In the genomic region with DNA sequence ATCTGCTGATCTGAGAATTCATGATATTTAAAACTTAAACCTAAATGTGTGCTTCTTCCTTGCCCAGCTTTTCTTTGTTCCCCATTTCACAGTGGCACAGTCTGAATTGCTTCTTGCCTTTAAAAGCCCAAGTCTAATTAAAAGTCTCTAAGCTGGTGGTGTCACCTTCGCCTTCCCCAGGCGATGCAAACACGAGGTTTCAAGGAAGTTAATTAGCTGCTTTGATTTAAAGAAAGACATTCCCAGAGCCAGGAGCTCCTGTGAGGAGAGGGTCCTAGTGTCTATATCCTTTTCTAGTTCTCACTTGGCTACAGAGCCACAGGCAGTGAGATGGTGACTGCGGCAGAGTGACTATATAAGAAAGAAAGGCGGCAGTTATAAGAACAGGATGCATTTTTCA, we compare ENCODE assay signal across 17 mouse cellular contexts. TPM values are rescaled to one million over a fixed set of nuclear protein-coding genes. Genes with fewer than 3 reads are reported as not detected.
DNase-seq lines count a peak whose midpoint lies in the region; ATAC-seq and TF ChIP-seq lines count a peak whose summit lies in the region.
"Had no signal": no experiment of that assay in that cellular context is flagged by ENCODE, and none has a peak within 500 bp of the region (broad histone marks: within the 10 kb centered on the region; RNA-seq: fewer than 3 reads in every experiment).

No protein-coding gene starts in this region.

- DNase-seq in hindbrain, embryonic 14.5 days (ENCODE audit: low spot score) = peak; percentile 28
- no peak for DNase-seq in hindbrain, embryonic 10.5 days (ENCODE audit: low spot score)
- no peak for DNase-seq in midbrain, embryonic 11.5 days (ENCODE audit: low spot score, missing footprints)
- DNase-seq in forebrain, embryonic 14.5 days (ENCODE audit: low spot score) = peak; percentile 51
- peak; percentile 47 for DNase-seq in midbrain, postnatal 0 days (ENCODE audit: low spot score)
- DNase-seq in right cerebral cortex, postnatal 4 days = no peak
- DNase-seq: adrenal gland, adult 2 months; adrenal gland, postnatal 25 days; cerebellum, adult 2 months; cerebellum, postnatal 10 days; gastrocnemius, postnatal 14 days; heart, adult 2 months; kidney, adult 18-20 months had no signal

- no peak for TF ChIP-seq CTCF in midbrain, postnatal 0 days (IDR thresholded peaks at IDR 0.05)

- no peak overlapping the region for H3K27ac ChIP-seq in hindbrain, embryonic 14.5 days
- no peak overlapping the region for H3K27ac ChIP-seq in hindbrain, embryonic 10.5 days
- H3K27ac ChIP-seq in midbrain, embryonic 13.5 days = no peak overlapping the region
- no peak overlapping the region for H3K27ac ChIP-seq in midbrain, embryonic 11.5 days (ENCODE audit: low read depth, low read length)
- no peak overlapping the region for H3K27ac ChIP-seq in forebrain, embryonic 14.5 days (ENCODE audit: low read depth, low read length)
- no peak overlapping the region for H3K27ac ChIP-seq in midbrain, postnatal 0 days (ENCODE audit: low read depth, low read length)
- H3K27ac ChIP-seq: embryonic facial prominence, embryonic 10.5 days; heart, adult 2 months; intestine, embryonic 15.5 days had no signal

- H3K4me1 ChIP-seq in hindbrain, embryonic 14.5 days (replicated peaks; ENCODE audit: control insufficient read depth, insufficient read depth, low read length) = no peaks in the 10 kb centered on the region
- no peaks in the 10 kb centered on the region for H3K4me1 ChIP-seq in hindbrain, embryonic 10.5 days (replicated peaks)
- H3K4me1 ChIP-seq in midbrain, embryonic 13.5 days (replicated peaks) = no peaks in the 10 kb centered on the region
- no peaks in the 10 kb centered on the region for H3K4me1 ChIP-seq in midbrain, embryonic 11.5 days (ENCODE audit: control insufficient read depth, insufficient read depth, low read length)
- no peaks in the 10 kb centered on the region for H3K4me1 ChIP-seq in forebrain, embryonic 14.5 days (ENCODE audit: control insufficient read depth, insufficient read depth, low read length)
- H3K4me1 ChIP-seq in midbrain, postnatal 0 days (ENCODE audit: insufficient read depth, low read length) = no peaks in the 10 kb centered on the region
- H3K4me1 ChIP-seq: embryonic facial prominence, embryonic 10.5 days; intestine, embryonic 15.5 days had no signal

- WGBS in hindbrain, embryonic 14.5 days = 52% methylated on average over 5 of the region's 5 CpGs
- 59% methylated on average over 5 of the region's 5 CpGs for WGBS in hindbrain, embryonic 10.5 days
- 36% methylated on average over 5 of the region's 5 CpGs for WGBS in midbrain, embryonic 13.5 days
- 35% methylated on average over 5 of the region's 5 CpGs for WGBS in midbrain, embryonic 11.5 days
- 7% methylated on average over 5 of the region's 5 CpGs for whole genome bisulfite sequencing in forebrain, embryonic 14.5 days
- whole genome bisulfite sequencing in midbrain, postnatal 0 days = 35% methylated on average over 5 of the region's 5 CpGs

- H3K9me3 ChIP-seq in hindbrain, embryonic 14.5 days (ENCODE audit: control insufficient read depth, low read length) = no peaks in the 10 kb centered on the region
- no peaks in the 10 kb centered on the region for H3K9me3 ChIP-seq in hindbrain, embryonic 10.5 days
- H3K9me3 ChIP-seq in midbrain, embryonic 13.5 days = no peaks in the 10 kb centered on the region
- H3K9me3 ChIP-seq in midbrain, embryonic 11.5 days (ENCODE audit: control insufficient read depth, low read length) = no peaks in the 10 kb centered on the region
- H3K9me3 ChIP-seq in forebrain, embryonic 14.5 days (replicated peaks; ENCODE audit: control insufficient read depth, low read length) = no peaks in the 10 kb centered on the region
- H3K9me3 ChIP-seq in midbrain, postnatal 0 days (ENCODE audit: low read length) = no peaks in the 10 kb centered on the region
- H3K9me3 ChIP-seq: embryonic facial prominence, embryonic 10.5 days; heart, embryonic 12.5 days; intestine, embryonic 15.5 days had no signal

- no peak for ATAC-seq in hindbrain, embryonic 14.5 days (ENCODE audit: low FRiP score)
- ATAC-seq in midbrain, embryonic 13.5 days = 0 out of 2 replicates have a peak, but pooled peaks have one; percentile 30
- ATAC-seq in midbrain, embryonic 11.5 days (ENCODE audit: low FRiP score) = no peak
- ATAC-seq in forebrain, embryonic 14.5 days = 0 out of 2 replicates have a peak, but pooled peaks have one; percentile 26
- no peak for ATAC-seq in midbrain, postnatal 0 days (ENCODE audit: low FRiP score)
- ATAC-seq: intestine, embryonic 15.5 days had no signal

- no peak overlapping the region for H3K9ac ChIP-seq in hindbrain, embryonic 14.5 days
- H3K9ac ChIP-seq in midbrain, embryonic 13.5 days (replicated peaks) = no peak overlapping the region
- H3K9ac ChIP-seq in midbrain, embryonic 11.5 days (ENCODE audit: low read length) = no peak overlapping the region
- no peak overlapping the region for H3K9ac ChIP-seq in forebrain, embryonic 14.5 days (ENCODE audit: low read length)
- H3K9ac ChIP-seq in midbrain, postnatal 0 days (replicated peaks; ENCODE audit: low read length, poor library complexity, severe bottlenecking) = no peak overlapping the region
- H3K9ac ChIP-seq: heart, embryonic 12.5 days; intestine, embryonic 15.5 days had no signal

- H3K27me3 ChIP-seq in hindbrain, embryonic 14.5 days (ENCODE audit: control insufficient read depth, insufficient read depth, low read length) = no peaks in the 10 kb centered on the region
- H3K27me3 ChIP-seq in hindbrain, embryonic 10.5 days (ENCODE audit: insufficient read depth, poor library complexity, severe bottlenecking) = no peaks in the 10 kb centered on the region
- 0 out of 2 replicates have a peak, but pooled peaks cover 3% of the 10 kb centered on the region for H3K27me3 ChIP-seq in midbrain, embryonic 13.5 days
- H3K27me3 ChIP-seq in midbrain, embryonic 11.5 days (ENCODE audit: control insufficient read depth, insufficient read depth, low read length) = no peaks in the 10 kb centered on the region
- no peaks in the 10 kb centered on the region for H3K27me3 ChIP-seq in forebrain, embryonic 14.5 days (replicated peaks; ENCODE audit: control insufficient read depth, insufficient read depth, low read length)
- H3K27me3 ChIP-seq in midbrain, postnatal 0 days (ENCODE audit: insufficient read depth, low read length) = no peaks in the 10 kb centered on the region
- H3K27me3 ChIP-seq: heart, embryonic 12.5 days; intestine, embryonic 15.5 days had no signal

- H3K4me3 ChIP-seq in hindbrain, embryonic 14.5 days (replicated peaks; ENCODE audit: low read length) = no peak overlapping the region
- H3K4me3 ChIP-seq in hindbrain, embryonic 10.5 days = no peak overlapping the region
- no peak overlapping the region for H3K4me3 ChIP-seq in midbrain, embryonic 13.5 days (replicated peaks)
- no peak overlapping the region for H3K4me3 ChIP-seq in midbrain, embryonic 11.5 days (ENCODE audit: low read depth, low read length)
- no peak overlapping the region for H3K4me3 ChIP-seq in forebrain, embryonic 14.5 days (ENCODE audit: low read depth, low read length)
- no peak overlapping the region for H3K4me3 ChIP-seq in midbrain, postnatal 0 days (ENCODE audit: low read depth, low read length)
- H3K4me3 ChIP-seq: embryonic facial prominence, embryonic 10.5 days; heart, adult 2 months; heart, embryonic 12.5 days; intestine, embryonic 15.5 days had no signal

- H3K36me3 ChIP-seq in hindbrain, embryonic 14.5 days (replicated peaks; ENCODE audit: control insufficient read depth, insufficient read depth) = no peaks in the 10 kb centered on the region
- H3K36me3 ChIP-seq in hindbrain, embryonic 10.5 days = no peaks in the 10 kb centered on the region
- H3K36me3 ChIP-seq in midbrain, embryonic 13.5 days = no peaks in the 10 kb centered on the region
- H3K36me3 ChIP-seq in midbrain, embryonic 11.5 days (ENCODE audit: control insufficient read depth, insufficient read depth, low read length) = no peaks in the 10 kb centered on the region
- no peaks in the 10 kb centered on the region for H3K36me3 ChIP-seq in forebrain, embryonic 14.5 days (ENCODE audit: control insufficient read depth, insufficient read depth, low read length)
- no peaks in the 10 kb centered on the region for H3K36me3 ChIP-seq in midbrain, postnatal 0 days (ENCODE audit: insufficient read depth, low read length)
- H3K36me3 ChIP-seq: embryonic facial prominence, embryonic 10.5 days; heart, embryonic 12.5 days; intestine, embryonic 15.5 days had no signal

- H3K4me2 ChIP-seq in hindbrain, embryonic 14.5 days (replicated peaks) = no peak overlapping the region
- no peak overlapping the region for H3K4me2 ChIP-seq in midbrain, embryonic 13.5 days (replicated peaks)
- H3K4me2 ChIP-seq in midbrain, embryonic 11.5 days = no peak overlapping the region
- no peak overlapping the region for H3K4me2 ChIP-seq in forebrain, embryonic 14.5 days (ENCODE audit: low read length)
- no peak overlapping the region for H3K4me2 ChIP-seq in midbrain, postnatal 0 days (ENCODE audit: low read depth, low read length, poor library complexity, severe bottlenecking)
- H3K4me2 ChIP-seq: heart, embryonic 12.5 days; intestine, embryonic 15.5 days had no signal

RNA-seq across cellular contexts. Expression of a gene that starts 18.2 kb away (rescaled TPM):
- 0.62 TPM in 1 of 2 replicates, not detected in the other for polyA plus RNA-seq in hindbrain, embryonic 14.5 days (2014; fragmentation: Nextera tagmentation; extraction: Ambion mirVana)
- not detected in 2 replicates for polyA plus RNA-seq in hindbrain, embryonic 10.5 days (2016; fragmentation: Nextera tagmentation; extraction: Ambion mirVana)
- not detected in 2 replicates for polyA plus RNA-seq in midbrain, embryonic 13.5 days (2015; fragmentation: Nextera tagmentation; extraction: Ambion mirVana)
- polyA plus RNA-seq in midbrain, embryonic 11.5 days (2014; fragmentation: Nextera tagmentation; extraction: Ambion mirVana) = not detected in 2 replicates
- polyA plus RNA-seq in forebrain, embryonic 14.5 days (2014; fragmentation: Nextera tagmentation; extraction: Ambion mirVana) = 0.20 TPM in 1 of 2 replicates, not detected in the other
- total RNA-seq in midbrain, postnatal 0 days (2014; rRNA removed) = 0.16 and 0.38 TPM in 2 replicates
- polyA plus RNA-seq in midbrain, postnatal 0 days (2015; fragmentation: Nextera tagmentation; extraction: Ambion mirVana) = 0.25 TPM in 1 of 2 replicates, not detected in the other
- polyA plus RNA-seq: adrenal gland, adult 2 months had no signal

Comparison
In these comparisons a context has a peak if more than half of its experiments do, and no peak if none do; other contexts are left out.
1. ATAC-seq: peak in midbrain, embryonic 13.5 days (single experiment) and forebrain, embryonic 14.5 days (single experiment); none in hindbrain, embryonic 14.5 days (single experiment), midbrain, embryonic 11.5 days (single experiment) and midbrain, postnatal 0 days (single experiment).
2. DNase-seq: peak in hindbrain, embryonic 14.5 days (single experiment), forebrain, embryonic 14.5 days (single experiment) and midbrain, postnatal 0 days (single experiment); none in hindbrain, embryonic 10.5 days (single experiment), midbrain, embryonic 11.5 days (single experiment) and right cerebral cortex, postnatal 4 days (single experiment).